Mouse (Mus musculus) spleen, adult 12 weeks (tissue): Measurements from ENCODE around the gene Gab3.
"Not testable (repeated sequence)": the region's sequence is repeated elsewhere in the genome, so short reads cannot be mapped to it uniquely, and the experiment has no call there.

ENCODE experiments used
- DNase-seq: peaks from one replicate; pipeline ENCODE4 v3.0.0; 2022; ENCODE audit warnings: low spot score

Gene Gab3

GRCm38 (mm10) chrX:75034054-75034453 is 51.2 kb downstream of the Gab3 start:
- not testable (repeated sequence) for DNase-seq

GRCm38 (mm10) chrX:74983734-74984133 is 101.5 kb downstream of the Gab3 start:
- DNase-seq, result no peak

GRCm38 (mm10) chrX:74962899-74963298 is 122.4 kb downstream of the Gab3 start:
- DNase-seq, result not testable (repeated sequence)

DNA sequence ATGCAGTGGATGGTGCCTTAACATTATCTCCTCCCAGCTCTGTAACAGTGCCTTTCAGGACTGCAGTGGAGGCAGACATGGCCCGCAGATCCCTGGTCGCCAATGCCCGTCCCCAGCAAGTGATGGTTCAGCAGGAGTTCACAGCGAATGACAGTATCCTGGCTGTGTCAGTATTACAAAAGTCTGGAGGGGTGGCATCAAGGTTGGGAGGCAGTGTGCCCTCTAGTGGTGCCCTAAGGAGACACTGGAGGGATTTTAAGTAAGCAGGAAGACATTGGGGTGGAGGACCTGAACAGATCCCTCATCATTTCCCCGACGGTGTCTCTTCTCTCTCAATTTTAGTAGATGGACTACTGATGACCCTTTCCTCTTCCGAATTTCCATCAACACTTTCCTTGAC is 126.1 kb downstream of the Gab3 start:
- DNase-seq, result not testable (repeated sequence)
